Mouse (Mus musculus) ES-E14 (cell line): ENCODE measurements at regions not wholly inside any gene's neighbourhood (a gene's known extent, or its start where the extent isn't known, plus 50 kb on each side); places are given as distances from the start of the nearest gene placed in this dataset.
"Not testable (repeated sequence)": the region's sequence is repeated elsewhere in the genome, so short reads cannot be mapped to it uniquely, and the experiment has no call there.

ENCODE experiments used
- DNase-seq: peaks from one replicate; pipeline ENCODE4 v3.0.0-alpha.2; 2013; ENCODE audit warnings: low read depth, low spot score
- H3K27ac ChIP-seq: 2 replicates; pipeline ENCODE4 v1.5.1; 2012; ENCODE audit warnings: low read depth, mild to moderate bottlenecking, low read length, moderate library complexity, mixed read lengths; ENCODE audit not compliant: poor library complexity, insufficient read depth, severe bottlenecking
- H3K36me3 ChIP-seq: 2 replicates; pipeline ENCODE4 v1.6.1; 2012; ENCODE audit warnings: mild to moderate bottlenecking, low read length, moderate library complexity, mixed read lengths; ENCODE audit not compliant: control insufficient read depth, poor library complexity, insufficient read depth, severe bottlenecking
- H3K4me1 ChIP-seq, 2 experiments: fragments of 150-350 bp in 1 of 2; sonication (generic) in 1 of 2; 2 replicates each; pipeline ENCODE4 v1.6.1; 2012; ENCODE audit warnings: low read length in 2 of 2, mild to moderate bottlenecking in 1 of 2, mixed read lengths in 1 of 2; ENCODE audit not compliant: control insufficient read depth in 2 of 2, insufficient read depth in 2 of 2, poor library complexity in 1 of 2
- H3K4me3 ChIP-seq, 2 experiments: fragments of 150-350 bp in 1 of 2; sonication (generic) in 1 of 2; 2 replicates each; pipeline ENCODE4 v1.5.1; 2012; ENCODE audit warnings: low read length in 2 of 2, low read depth in 1 of 2, mild to moderate bottlenecking in 1 of 2, mixed read lengths in 1 of 2; ENCODE audit not compliant: insufficient read depth in 1 of 2, poor library complexity in 1 of 2, severe bottlenecking in 1 of 2
- H3K9ac ChIP-seq: 2 replicates; pipeline ENCODE4 v1.6.1; 2012; ENCODE audit warnings: low read depth, mild to moderate bottlenecking, low read length, mixed read lengths; ENCODE audit not compliant: poor library complexity, insufficient read depth, severe bottlenecking
- H3K9me3 ChIP-seq: fragments of 150-350 bp; sonication (generic); 2 replicates; pipeline ENCODE4 v1.6.1; 2012; ENCODE audit warnings: low read depth, mild to moderate bottlenecking, low read length; ENCODE audit not compliant: control insufficient read depth, insufficient read depth
- CHD2 ChIP-seq: IDR thresholded peaks from 2 replicates; pipeline ENCODE4 v1.6.1; 2014; ENCODE audit warnings: mild to moderate bottlenecking, low read depth, low read length, inconsistent platforms
- HCFC1 ChIP-seq: IDR thresholded peaks from 2 replicates; pipeline ENCODE4 v1.6.1; 2012; ENCODE audit warnings: low read length, inconsistent platforms, borderline replicate concordance; ENCODE audit not compliant: insufficient read depth
- MAFK ChIP-seq: IDR thresholded peaks from 2 replicates; pipeline ENCODE4 v1.6.1; 2014; ENCODE audit warnings: mild to moderate bottlenecking, low read depth, low read length, inconsistent platforms; ENCODE audit not compliant: insufficient read depth
- ZC3H11A ChIP-seq: IDR thresholded peaks from 2 replicates; pipeline ENCODE4 v1.6.1; 2012; ENCODE audit warnings: low read depth, mild to moderate bottlenecking, inconsistent platforms, low read length, borderline replicate concordance
- ZNF384 ChIP-seq: IDR thresholded peaks from 2 replicates; pipeline ENCODE4 v1.6.1; 2012; ENCODE audit warnings: low read depth, low read length, inconsistent platforms
- in situ Hi-C, 2 experiments: fragments of 600-800 bp; cut with MboI; formaldehyde crosslinking; loops; one replicate each; pipeline ENCODE4 v1.15.1; 2025; ENCODE audit warnings: low sequenced_read_pairs in 2 of 2, inconsistent platforms in 1 of 2; ENCODE audit not compliant: unreplicated experiment in 2 of 2

DNA sequence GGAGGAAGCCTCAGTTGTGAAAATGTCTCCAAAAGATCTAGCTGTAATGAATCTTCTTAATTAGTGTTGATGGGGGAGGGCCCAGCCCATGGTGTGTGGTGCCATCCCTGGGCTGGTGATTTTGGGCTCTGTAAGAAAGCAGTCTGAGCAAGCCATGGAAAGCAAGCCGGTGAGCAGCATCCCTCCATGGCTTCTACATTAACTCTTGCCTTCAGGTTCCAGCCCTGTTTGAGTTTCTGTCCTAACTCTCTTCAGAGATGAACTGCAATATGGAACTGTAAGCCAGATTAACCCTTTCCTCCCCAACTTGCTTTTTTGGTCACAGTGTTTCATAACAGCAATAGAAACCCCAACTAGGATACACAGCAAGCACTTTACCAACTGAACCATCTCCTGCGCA is 75.1 kb upstream of the Dars start:
- Histone ChIP-seq H3K4me3 (no peak overlapping the region), H3K27ac (no peak overlapping the region), H3K9me3 (no peaks in the 10 kb centered on the region), H3K4me1 (no peaks in the 10 kb centered on the region), H3K36me3 (no peaks in the 10 kb centered on the region), H3K9ac (no peak overlapping the region)
- DNase-seq, result no peak
- no peak for TF ChIP-seq CHD2
- TF ChIP-seq MAFK, result no peak
- TF ChIP-seq ZNF384, result no peak
- no peak for TF ChIP-seq ZC3H11A
- no peak for TF ChIP-seq HCFC1
- in situ Hi-C loops, result no loop called here

GRCm38 (mm10) chr1:128487181-128487580 is 70.0 kb upstream of the Dars start:
- H3K9me3 ChIP-seq, in situ Hi-C loops: not testable (repeated sequence)

DNA sequence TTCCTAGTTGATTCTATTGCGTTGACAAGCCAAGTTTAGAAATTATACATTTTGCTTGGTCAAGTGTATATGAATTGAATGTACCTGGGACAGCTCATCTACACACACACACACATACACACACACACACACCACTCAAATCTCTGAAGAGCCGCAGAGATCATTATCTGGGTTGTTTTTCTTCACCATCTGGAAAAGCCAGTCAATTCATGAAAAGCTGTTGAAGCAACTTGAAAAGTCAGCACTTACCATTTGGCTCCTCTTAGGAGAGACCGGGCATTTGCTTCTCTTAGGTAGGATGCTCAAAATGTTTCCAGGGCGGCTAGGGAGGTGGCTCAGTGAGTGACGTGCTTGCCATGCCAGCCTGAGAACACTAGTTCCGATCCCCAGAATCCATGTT is 61.2 kb upstream of the Dars start:
- in situ Hi-C loops, result no loop called here

More at GRCm38 (mm10) chr1:128487181-128487580, 70.0 kb upstream of the Dars start:
- H3K36me3 ChIP-seq, H3K27ac ChIP-seq, H3K4me1 ChIP-seq, DNase-seq, H3K9ac ChIP-seq, H3K4me3 ChIP-seq: not testable (repeated sequence)

GRCm38 (mm10) chr1:128477653-128478052 is 60.5 kb upstream of the Dars start:
- DNase-seq, result no peak
- Histone ChIP-seq H3K36me3 (no peaks in the 10 kb centered on the region), H3K4me3 (no peak overlapping the region), H3K27ac (no peak overlapping the region), H3K9me3 (no peaks in the 10 kb centered on the region), H3K4me1 (peaks cover 0 to 2% of the 10 kb centered on the region in 2 experiments; a peak in 1 of 4 replicates), H3K9ac (no peak overlapping the region)
- in situ Hi-C loops, result no loop called here
- TF ChIP-seq CHD2 (no peak), HCFC1 (no peak), ZC3H11A (no peak), ZNF384 (no peak), MAFK (no peak)

More for the DNA sequence above, 61.2 kb upstream of the Dars start:
- no peak overlapping the region for H3K4me3 ChIP-seq
- H3K36me3 ChIP-seq, result no peaks in the 10 kb centered on the region
- H3K4me1 ChIP-seq, result no peaks in the 10 kb centered on the region; a peak in 1 of 4 replicates
- no peak overlapping the region for H3K9ac ChIP-seq
- no peak for DNase-seq
- no peaks in the 10 kb centered on the region for H3K9me3 ChIP-seq
- TF ChIP-seq ZNF384 (no peak), CHD2 (no peak), HCFC1 (no peak), ZC3H11A (no peak), MAFK (no peak)
- H3K27ac ChIP-seq, result no peak overlapping the region

GRCm38 (mm10) chr1:128472713-128473230 is 55.6 kb upstream of the Dars start:
- Histone ChIP-seq H3K36me3 (no peaks in the 10 kb centered on the region), H3K9ac (no peak overlapping the region), H3K4me1 (peaks cover 0 to 6% of the 10 kb centered on the region in 2 experiments; a peak in 1 of 4 replicates), H3K27ac (no peak overlapping the region), H3K4me3 (no peak overlapping the region), H3K9me3 (no peaks in the 10 kb centered on the region)
- no peak for DNase-seq
- in situ Hi-C loops, result no loop called here
- no peak for TF ChIP-seq HCFC1
